Mouse (Mus musculus): ENCODE measurements around the gene Slc27a5. TPM values are rescaled to one million over a fixed set of nuclear protein-coding genes. Genes with fewer than 3 reads are reported as not detected.
A peak's percentile ranks its signal among the peaks of the same experiment; 100 is the strongest.

Slc27a5 gene
- total and polyA plus RNA-seq, 3 experiments, result 0.13 TPM; not detected in 2

GRCm38 (mm10) chr7:12958948-12959347, 39.0 kb downstream of the Slc27a5 start:
- Histone ChIP-seq H3K27me3 (ENCODE audit: control insufficient read depth in 1 of 2, insufficient read depth in 2 of 2, low read length in 2 of 2) (no peaks in the 10 kb centered on the region), H3K79me2 (ENCODE audit: control insufficient read depth, insufficient read depth, low read length, poor library complexity) (no peaks in the 10 kb centered on the region; the same call in 1 of the 2 replicates), H3K9me3 (replicated peaks; ENCODE audit: insufficient read depth, low read length) (no peaks in the 10 kb centered on the region), H3K36me3 (ENCODE audit: control insufficient read depth in 1 of 2, insufficient read depth in 2 of 2, low read length in 2 of 2) (peaks cover 0 to 12% of the 10 kb centered on the region in 2 experiments; a peak in 2 of 4 replicates), H3K4me3 (ENCODE audit: control insufficient read depth in 1 of 2, insufficient read depth in 1 of 2, low read depth in 2 of 2, low read length in 2 of 2) (no peak overlapping the region), H3K27ac (ENCODE audit: control insufficient read depth, low read depth, low read length) (no peak overlapping the region), H3K4me1 (ENCODE audit: control insufficient read depth in 1 of 2, insufficient read depth in 2 of 2, low read length in 2 of 2) (peaks cover 0 to 8% of the 10 kb centered on the region in 2 experiments), H3K9ac (ENCODE audit: control insufficient read depth, low read depth, low read length, poor library complexity, severe bottlenecking) (no peak overlapping the region)
- no peak for DNase-seq (ENCODE audit: low read depth, low spot score)
- TF ChIP-seq ZMIZ1 (IDR thresholded peaks at IDR 0.05; ENCODE audit: low read depth, low read length) (no peak), RCOR1 (IDR thresholded peaks at IDR 0.05; ENCODE audit: low read depth, low read length) (no peak), ZNF384 (IDR thresholded peaks at IDR 0.05; ENCODE audit: low read depth, low read length) (no peak), BHLHE40 (IDR thresholded peaks at IDR 0.05; ENCODE audit: borderline replicate concordance, low read depth, low read length) (no peak), HCFC1 (IDR thresholded peaks at IDR 0.05; ENCODE audit: low read depth, low read length) (no peak), POLR2AphosphoS2 (IDR thresholded peaks at IDR 0.05; ENCODE audit: low read length) (no peak), ELF1 (IDR thresholded peaks at IDR 0.05; ENCODE audit: low read depth, low read length) (no peak)

DNA sequence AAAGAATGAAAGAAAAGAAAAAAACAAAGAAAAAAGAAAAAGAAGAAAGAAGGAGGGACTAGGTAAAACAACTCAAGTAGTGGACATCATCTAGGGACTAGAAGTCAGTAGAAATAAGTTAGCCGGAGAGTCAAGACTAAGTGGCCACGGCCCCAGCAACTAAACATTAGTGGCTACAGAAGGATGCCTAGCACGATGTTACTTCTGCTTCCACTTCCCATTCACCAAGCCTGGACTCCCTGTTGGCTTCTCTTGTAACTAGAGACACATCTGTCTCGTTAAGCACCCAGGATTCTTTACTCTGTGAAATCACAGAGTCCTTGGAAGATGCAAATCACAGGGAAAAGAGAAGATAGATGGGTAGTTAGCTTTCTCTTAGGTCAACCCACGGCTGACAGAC, 40.5 kb downstream of the Slc27a5 start:
- TF ChIP-seq ZKSCAN1 (IDR thresholded peaks at IDR 0.05; ENCODE audit: low read depth, low read length), result no peak
- peak; percentile 33; the same call in 1 of the 2 replicates for TF ChIP-seq MXI1 (IDR thresholded peaks at IDR 0.05; ENCODE audit: low read depth, low read length)
- peak overlapping the region; percentile 31 to 60 for H3K4me3 ChIP-seq (ENCODE audit: control insufficient read depth in 1 of 2, insufficient read depth in 1 of 2, low read depth in 2 of 2, low read length in 2 of 2)
- H3K36me3 ChIP-seq (ENCODE audit: control insufficient read depth in 1 of 2, insufficient read depth in 2 of 2, low read length in 2 of 2), result peaks cover 0 to 11% of the 10 kb centered on the region in 2 experiments; a peak in 2 of 4 replicates
- H3K4me1 ChIP-seq (ENCODE audit: control insufficient read depth in 1 of 2, insufficient read depth in 2 of 2, low read length in 2 of 2), result peaks cover 0 to 5% of the 10 kb centered on the region in 2 experiments
- no peaks in the 10 kb centered on the region; the same call in 1 of the 2 replicates for H3K79me2 ChIP-seq (ENCODE audit: control insufficient read depth, insufficient read depth, low read length, poor library complexity)
- H3K27ac ChIP-seq (ENCODE audit: control insufficient read depth, low read depth, low read length), result no peak overlapping the region
- no peaks in the 10 kb centered on the region for H3K27me3 ChIP-seq (ENCODE audit: control insufficient read depth in 1 of 2, insufficient read depth in 2 of 2, low read length in 2 of 2)
- DNase-seq (ENCODE audit: low read depth, low spot score), result peak; percentile 78
- H3K9me3 ChIP-seq (replicated peaks; ENCODE audit: insufficient read depth, low read length), result no peaks in the 10 kb centered on the region
- H3K9ac ChIP-seq (ENCODE audit: control insufficient read depth, low read depth, low read length, poor library complexity, severe bottlenecking), result peak overlapping the region; percentile 62

DNA sequence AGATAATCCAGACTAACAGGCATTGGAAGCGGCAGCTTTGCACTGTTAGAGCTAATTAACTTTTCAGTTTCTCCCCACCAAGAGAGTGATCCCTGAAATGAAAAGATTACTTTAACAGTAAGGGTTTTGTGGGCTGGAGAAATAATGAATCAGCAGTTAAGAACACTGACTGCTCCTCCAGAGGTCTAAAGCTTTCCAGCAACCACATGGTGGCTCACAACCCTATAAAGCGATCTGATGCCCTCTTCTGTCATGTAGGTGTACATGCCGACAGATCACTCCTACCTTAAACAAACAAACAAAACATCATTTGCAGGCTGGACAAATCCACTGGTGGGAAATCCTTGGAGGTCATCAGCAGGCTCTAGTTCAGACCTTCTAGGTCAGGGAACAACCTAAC, 43.1 kb downstream of the Slc27a5 start:
- H3K9me3 ChIP-seq (replicated peaks; ENCODE audit: insufficient read depth, low read length), result no peaks in the 10 kb centered on the region
- H3K4me1 ChIP-seq (ENCODE audit: control insufficient read depth in 1 of 2, insufficient read depth in 2 of 2, low read length in 2 of 2), result peaks cover 0 to 10% of the 10 kb centered on the region in 2 experiments; a peak in 3 of 4 replicates
- H3K9ac ChIP-seq (ENCODE audit: control insufficient read depth, low read depth, low read length, poor library complexity, severe bottlenecking), result peak overlapping the region; percentile 36
- peaks cover 0 to 9% of the 10 kb centered on the region in 2 experiments; a peak in 2 of 4 replicates for H3K36me3 ChIP-seq (ENCODE audit: control insufficient read depth in 1 of 2, insufficient read depth in 2 of 2, low read length in 2 of 2)
- no peaks in the 10 kb centered on the region; the same call in 1 of the 2 replicates for H3K79me2 ChIP-seq (ENCODE audit: control insufficient read depth, insufficient read depth, low read length, poor library complexity)
- no peaks in the 10 kb centered on the region for H3K27me3 ChIP-seq (ENCODE audit: control insufficient read depth in 1 of 2, insufficient read depth in 2 of 2, low read length in 2 of 2)
- peak; percentile 77 for DNase-seq (ENCODE audit: low read depth, low spot score)
- H3K4me3 ChIP-seq (ENCODE audit: control insufficient read depth in 1 of 2, insufficient read depth in 1 of 2, low read depth in 2 of 2, low read length in 2 of 2), result no peak overlapping the region; a peak in 1 of 4 replicates
- peak overlapping the region; percentile 42; the same call in 1 of the 2 replicates for H3K27ac ChIP-seq (ENCODE audit: control insufficient read depth, low read depth, low read length)
- TF ChIP-seq CHD1 (IDR thresholded peaks at IDR 0.05; ENCODE audit: low read depth, low read length) (no peak), GATA1 (IDR thresholded peaks at IDR 0.05; ENCODE audit: low read depth, low read length) (no peak), MXI1 (IDR thresholded peaks at IDR 0.05; ENCODE audit: low read depth, low read length) (peak; percentile 58), MYC (IDR thresholded peaks at IDR 0.05; ENCODE audit: low read depth, low read length) (peak; percentile 91), ZC3H11A (IDR thresholded peaks at IDR 0.05; ENCODE audit: low read depth, low read length) (peak; percentile 37), E2F4 (IDR thresholded peaks at IDR 0.05; ENCODE audit: borderline replicate concordance, low read depth, low read length) (no peak), TBP (IDR thresholded peaks at IDR 0.05; ENCODE audit: low read depth, low read length) (0 out of 2 replicates have a peak, but pooled peaks have one; percentile 16), TAL1 (IDR thresholded peaks at IDR 0.05; ENCODE audit: low read length) (no peak), EP300 (IDR thresholded peaks at IDR 0.05; ENCODE audit: low read depth in 1 of 2, low read length in 2 of 2) (peak in 1 of 2 experiments; percentile 33; a peak in 1 of 4 replicates), GABPA (IDR thresholded peaks at IDR 0.05; ENCODE audit: low read depth, low read length) (no peak), SIN3A (IDR thresholded peaks at IDR 0.05; ENCODE audit: low read length) (0 out of 2 replicates have a peak, but pooled peaks have one; percentile 33), ELF1 (IDR thresholded peaks at IDR 0.05; ENCODE audit: low read depth, low read length) (no peak), RCOR1 (IDR thresholded peaks at IDR 0.05; ENCODE audit: low read depth, low read length) (no peak), HCFC1 (IDR thresholded peaks at IDR 0.05; ENCODE audit: low read depth, low read length) (no peak), CHD2 (IDR thresholded peaks at IDR 0.05; ENCODE audit: low read length) (no peak), POLR2A (IDR thresholded peaks at IDR 0.05; ENCODE audit: control insufficient read depth in 1 of 2, insufficient read depth in 1 of 2, low read depth in 1 of 2, low read length in 2 of 2, poor library complexity in 1 of 2) (no peak), ZKSCAN1 (IDR thresholded peaks at IDR 0.05; ENCODE audit: low read depth, low read length) (no peak), ZNF384 (IDR thresholded peaks at IDR 0.05; ENCODE audit: low read depth, low read length) (no peak), KAT2A (conservative IDR thresholded peaks at IDR 0.05; ENCODE audit: low read depth, low read length) (no peak), MAX (IDR thresholded peaks at IDR 0.05; ENCODE audit: low read length) (peak; percentile 74), RAD21 (IDR thresholded peaks at IDR 0.05; ENCODE audit: low read depth, low read length) (peak; percentile 50), SMC3 (IDR thresholded peaks at IDR 0.05; ENCODE audit: low read depth, low read length) (peak; percentile 54), CTCF (IDR thresholded peaks at IDR 0.05 in 2 of 3, conservative IDR thresholded peaks at IDR 0.05 in 1 of 3; ENCODE audit: control insufficient read depth in 1 of 3, insufficient read depth in 1 of 3, low read depth in 2 of 3, low read length in 3 of 3, poor library complexity in 1 of 3, severe bottlenecking in 1 of 3) (peak in 2 of 3 experiments; percentile 20 to 68; a peak in 4 of 6 replicates)

Measured in MEL (cell line).